Mouse (Mus musculus) midbrain, postnatal 0 days (tissue): ENCODE data around the gene Adap2. TPM values are rescaled to one million over a fixed set of nuclear protein-coding genes. Genes with fewer than 3 reads are reported as not detected.
A peak's percentile ranks its signal among the peaks of the same experiment; 100 is the strongest.
"Not testable (repeated sequence)": the region's sequence is repeated elsewhere in the genome, so short reads cannot be mapped to it uniquely, and the experiment has no call there.

Experiments used
- ATAC-seq: fragments of 200-750 bp; cut with Nextera tagmentation; 2 replicates; pipeline ENCODE4 v1.8.0; 2017; ENCODE audit warnings: moderate number of reproducible peaks, mild to moderate bottlenecking, moderate TSS enrichment, moderate library complexity; ENCODE audit not compliant: low FRiP score
- DNase-seq: peaks from one replicate; pipeline ENCODE4 v3.0.0-alpha.2; 2015; ENCODE audit warnings: low spot score
- H3K27ac ChIP-seq: fragments of 300-500 bp; sonication (generic); 2 replicates; pipeline ENCODE4 v1.5.1; 2014; ENCODE audit warnings: low read depth, mild to moderate bottlenecking, low read length, mixed read lengths
- H3K27me3 ChIP-seq: fragments of 300-500 bp; sonication (generic); 2 replicates; pipeline ENCODE4 v1.6.1; 2014; ENCODE audit warnings: low read length, control low read depth, mixed read lengths; ENCODE audit not compliant: insufficient read depth
- H3K36me3 ChIP-seq: fragments of 300-500 bp; sonication (generic); 2 replicates; pipeline ENCODE4 v1.6.1; 2014; ENCODE audit warnings: low read length, control low read depth, mixed read lengths; ENCODE audit not compliant: insufficient read depth
- H3K4me1 ChIP-seq: fragments of 300-500 bp; sonication (generic); 2 replicates; pipeline ENCODE4 v1.6.1; 2014; ENCODE audit warnings: mild to moderate bottlenecking, control low read depth, antibody characterized with exemption, low read length, mixed read lengths; ENCODE audit not compliant: insufficient read depth
- H3K4me2 ChIP-seq: fragments of 300-500 bp; sonication (generic); 2 replicates; pipeline ENCODE4 v1.6.1; 2014; ENCODE audit warnings: low read depth, mild to moderate bottlenecking, low read length, mixed read lengths; ENCODE audit not compliant: poor library complexity, severe bottlenecking
- H3K4me3 ChIP-seq: fragments of 300-500 bp; sonication (generic); 2 replicates; pipeline ENCODE4 v1.5.1; 2014; ENCODE audit warnings: low read depth, mild to moderate bottlenecking, low read length, moderate library complexity
- H3K9ac ChIP-seq: fragments of 300-500 bp; sonication (generic); replicated peaks from 2 replicates; pipeline ENCODE4 v1.6.1; 2014; ENCODE audit warnings: mild to moderate bottlenecking, low read length, moderate library complexity, mixed read lengths; ENCODE audit not compliant: poor library complexity, severe bottlenecking
- H3K9me3 ChIP-seq: fragments of 300-500 bp; sonication (generic); 2 replicates; pipeline ENCODE4 v1.6.1; 2016; ENCODE audit warnings: low read length, control low read depth
- CTCF ChIP-seq: IDR thresholded peaks from 2 replicates; pipeline ENCODE4 v1.5.1; 2016; ENCODE audit warnings: antibody characterized with exemption, mild to moderate bottlenecking
- WGBS: fragments of 180-500 bp; shearing (Covaris S2); extraction: QIAGEN DNeasy Blood & Tissue Kit; methylation state at CpG from one replicate; pipeline ENCODE4 v1.1.7; 2014; 5-methylcytosine and 5-hydroxymethylcytosine counted together
- polyA plus RNA-seq: library from polyadenylated mRNA; unstranded; fragments of >200 nt; fragmentation: Nextera tagmentation; extraction: Ambion mirVana; gene quantifications from 2 replicates; pipeline ENCODE4 v1.2.1, GENCODE M21; 2015
- total RNA-seq: library from RNA; depleted of rRNA; stranded (reverse); fragments of >200 nt; gene quantifications from 2 replicates; pipeline ENCODE4 v1.2.3, GENCODE M21; 2014

The Adap2 gene
- total and polyA plus RNA-seq, 2 experiments from 2014 or later: 4.0 to 11.2 TPM

GRCm38 (mm10) chr11:80183054-80183704 is 29.3 kb downstream of the Adap2 start:
- H3K27ac ChIP-seq: not testable (repeated sequence)

DNA sequence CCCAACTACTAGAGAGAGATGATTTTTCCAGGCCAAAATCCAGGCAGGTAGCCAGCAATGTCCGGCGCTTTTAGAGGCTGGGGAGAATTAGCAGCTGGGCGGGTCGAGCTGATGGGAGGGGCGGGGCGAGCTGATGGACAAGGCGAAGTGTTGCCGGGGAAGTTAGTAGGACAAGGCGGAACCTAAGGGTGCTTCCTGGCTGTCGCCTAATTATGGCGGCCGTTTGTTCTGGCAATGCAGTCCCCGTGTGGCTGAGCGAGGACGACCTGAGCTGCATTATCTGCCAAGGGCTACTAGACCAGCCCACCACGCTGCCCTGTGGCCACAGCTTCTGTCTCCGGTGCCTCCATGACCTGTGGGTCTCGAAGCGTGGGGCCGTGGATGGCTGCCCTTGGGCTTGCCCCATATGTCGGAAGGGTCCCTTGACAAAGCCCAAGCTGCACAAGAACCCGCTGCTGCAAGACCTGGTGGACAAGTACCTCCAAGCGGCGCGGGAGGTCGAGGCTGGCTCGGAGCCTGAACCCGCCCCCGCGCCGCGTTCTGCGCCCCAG is 29.9 kb downstream of the Adap2 start, which contains the start of gene Rnf135:
Gene Rnf135, plus strand, starts transcription at position 147 of the 551 bp plus-strand sequence.
- 1% methylated on average over 33 of the region's 33 CpGs for WGBS

More at GRCm38 (mm10) chr11:80183054-80183704, 29.3 kb downstream of the Adap2 start:
- peak overlapping the region; percentile 40 for H3K4me3 ChIP-seq
- 47% methylated on average over 12 of the region's 12 CpGs for WGBS
- DNase-seq, H3K36me3 ChIP-seq, H3K9me3 ChIP-seq, H3K27me3 ChIP-seq, H3K4me1 ChIP-seq, ATAC-seq: not testable (repeated sequence)
- H3K4me2 ChIP-seq: peak overlapping the region; percentile 52
- peak; percentile 44 for TF ChIP-seq CTCF
- peak overlapping the region; percentile 45 for H3K9ac ChIP-seq

GRCm38 (mm10) chr11:80184531-80185071 is 30.7 kb downstream of the Adap2 start:
- DNase-seq (no peak), ATAC-seq (no peak)
- Histone ChIP-seq H3K27me3 (no peaks in the 10 kb centered on the region), H3K4me3 (peak overlapping the region; percentile 40; the same call in 1 of the 2 replicates), H3K9ac (no peak overlapping the region), H3K27ac (no peak overlapping the region), H3K36me3 (no peaks in the 10 kb centered on the region), H3K9me3 (no peaks in the 10 kb centered on the region), H3K4me1 (no peaks in the 10 kb centered on the region), H3K4me2 (peak overlapping the region; percentile 52)
- no peak for TF ChIP-seq CTCF
- 91% methylated on average over 6 of the region's 6 CpGs for WGBS

More for the DNA sequence above, 29.9 kb downstream of the Adap2 start, which contains the start of gene Rnf135:
- 0 out of 2 replicates have a peak within 1 kb of the TSS, but pooled peaks have one; percentile 27 for H3K27ac ChIP-seq
- TF ChIP-seq CTCF: no peak
- peak; percentile 62; the same call in 1 of the 2 replicates for ATAC-seq
- H3K4me3 ChIP-seq: peak within 1 kb of the TSS; percentile 40
- peak within 1 kb of the TSS; percentile 45 for H3K9ac ChIP-seq
- DNase-seq: peak; percentile 89
- H3K4me1 ChIP-seq: no peaks in the 10 kb centered on the region
- H3K9me3 ChIP-seq: no peaks in the 10 kb centered on the region
- no peaks in the 10 kb centered on the region for H3K27me3 ChIP-seq
- H3K36me3 ChIP-seq: no peaks in the 10 kb centered on the region
- H3K4me2 ChIP-seq: peak within 1 kb of the TSS; percentile 52

DNA sequence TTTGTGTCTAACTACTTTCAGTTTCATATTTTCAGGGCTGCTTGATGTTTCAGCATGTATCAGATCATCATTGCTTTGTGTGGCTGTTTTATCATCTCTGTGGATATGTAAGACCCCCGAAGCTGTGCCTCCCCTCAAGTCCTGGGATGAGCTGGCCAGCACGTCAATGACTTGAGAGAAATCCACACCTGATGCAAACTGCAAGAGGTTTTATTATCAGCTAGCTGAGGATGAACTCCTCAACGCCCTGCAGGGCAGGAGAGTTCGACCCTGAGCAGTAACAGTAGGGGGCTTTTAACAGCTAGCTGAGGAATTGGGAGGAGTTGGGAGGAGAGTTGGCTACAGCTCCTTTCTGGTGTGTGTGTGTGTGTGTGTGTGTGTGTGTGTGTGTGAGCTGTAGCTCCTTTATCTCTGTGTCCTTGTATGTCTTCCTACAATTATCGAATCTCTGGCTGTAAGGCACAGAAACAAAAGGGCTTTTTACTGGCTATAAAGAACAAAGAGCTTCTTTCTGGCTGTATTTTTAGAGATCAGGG is 31.6 kb downstream of the Adap2 start:
- not testable (repeated sequence) for DNase-seq, H3K27ac ChIP-seq, ATAC-seq, H3K9me3 ChIP-seq, H3K4me1 ChIP-seq, H3K36me3 ChIP-seq, H3K9ac ChIP-seq, H3K4me2 ChIP-seq, H3K27me3 ChIP-seq, H3K4me3 ChIP-seq
- 57% methylated on average over 5 of the region's 5 CpGs for WGBS

DNA sequence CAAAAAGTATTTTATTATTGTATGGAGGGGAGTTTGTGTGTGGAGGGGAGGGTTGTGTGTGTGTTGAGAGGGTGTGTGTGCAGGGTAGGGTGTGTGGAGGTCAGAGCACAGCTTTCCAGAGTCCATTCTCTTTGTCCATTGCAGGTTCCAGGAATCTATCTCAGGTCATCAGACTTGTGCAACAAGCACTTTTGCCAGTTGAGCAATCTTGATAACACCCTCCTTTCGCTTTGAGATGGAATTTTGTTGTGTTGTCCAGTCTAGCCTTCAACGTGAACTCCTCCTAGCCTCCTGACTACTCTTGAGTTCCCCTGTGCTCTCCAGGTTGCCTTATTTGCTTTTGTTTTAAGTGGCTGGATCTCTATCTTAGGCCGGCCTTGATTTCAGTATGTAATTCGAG is 36.4 kb downstream of the Adap2 start:
- Histone ChIP-seq H3K4me1 (no peaks in the 10 kb centered on the region), H3K27me3 (no peaks in the 10 kb centered on the region), H3K9me3 (no peaks in the 10 kb centered on the region), H3K36me3 (no peaks in the 10 kb centered on the region), H3K27ac (no peak overlapping the region), H3K4me3 (no peak overlapping the region), H3K4me2 (no peak overlapping the region), H3K9ac (no peak overlapping the region)
- TF ChIP-seq CTCF: no peak
- ATAC-seq (no peak), DNase-seq (no peak)
- 83% methylated on average over 4 of the region's 4 CpGs for WGBS

DNA sequence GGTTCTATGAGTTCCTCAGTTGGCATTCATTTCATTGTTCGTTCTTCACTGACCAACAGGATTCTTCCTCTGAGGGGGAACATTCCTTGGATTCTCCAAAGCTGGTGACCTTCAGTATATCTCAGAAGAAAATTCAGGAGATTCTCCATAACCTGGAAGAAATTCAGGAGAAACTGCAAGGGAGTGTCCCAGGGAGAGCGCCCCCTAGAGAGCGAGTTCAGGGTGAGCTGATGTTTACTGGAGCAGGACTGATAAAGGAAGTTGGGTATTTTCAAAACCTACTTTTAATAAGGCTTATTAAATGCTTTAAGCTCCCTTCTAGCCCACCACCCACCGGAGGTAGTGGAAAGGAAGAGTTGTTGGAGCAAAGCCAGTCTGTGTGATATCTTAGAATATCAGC is 39.9 kb downstream of the Adap2 start:
- Histone ChIP-seq H3K4me3 (no peak overlapping the region), H3K27me3 (no peaks in the 10 kb centered on the region), H3K27ac (no peak overlapping the region), H3K36me3 (no peaks in the 10 kb centered on the region), H3K9me3 (no peaks in the 10 kb centered on the region), H3K9ac (no peak overlapping the region), H3K4me1 (no peaks in the 10 kb centered on the region), H3K4me2 (no peak overlapping the region)
- DNase-seq (no peak), ATAC-seq (no peak)
- 64% methylated on average over 4 of the region's 4 CpGs for WGBS
- no peak for TF ChIP-seq CTCF
